Mouse (Mus musculus) heart, postnatal 0 days (tissue): ENCODE results near the gene Id3.

ENCODE experiments used
- CTCF ChIP-seq: IDR thresholded peaks from 2 replicates; pipeline ENCODE4 v1.5.1; 2016; ENCODE audit warnings: antibody characterized with exemption, control low read depth, low read depth
- EP300 ChIP-seq: IDR thresholded peaks from 2 replicates; pipeline ENCODE4 v1.6.1; 2016; ENCODE audit warnings: antibody characterized with exemption, low read depth

GRCm38 (mm10) chr4:136096446-136097113 lies 46.7 kb upstream of the Id3 start:
- TF ChIP-seq EP300 (no peak), CTCF (no peak)
